In genomic region chr4:130107065-130107443, GRCm38 (mm10) we compare ENCODE assay signal across 8 mouse cellular contexts. TPM values are rescaled to one million over a fixed set of nuclear protein-coding genes. Genes with fewer than 3 reads are reported as not detected.
A peak's percentile ranks its signal among the peaks of the same experiment; 100 is the strongest.
DNase-seq lines count a peak whose midpoint lies in the region; ATAC-seq and TF ChIP-seq lines count a peak whose summit lies in the region.

No protein-coding gene starts in this region.

- H3K4me1 ChIP-seq in heart, embryonic 14.5 days (ENCODE audit: control insufficient read depth in 2 of 2, insufficient read depth in 2 of 2, low read length in 2 of 2), result peaks cover 4 to 16% of the 10 kb centered on the region in 2 experiments
- H3K4me1 ChIP-seq in G1E (ENCODE audit: insufficient read depth, low read depth, low read length), result peaks cover 62% of the 10 kb centered on the region

- TF ChIP-seq CTCF in G1E (IDR thresholded peaks at IDR 0.05; ENCODE audit: low read depth, low read length), result no peak

- no peaks in the 10 kb centered on the region for H3K36me3 ChIP-seq in heart, embryonic 14.5 days (ENCODE audit: control insufficient read depth, insufficient read depth, low read length)
- H3K36me3 ChIP-seq in G1E (replicated peaks), result peaks cover 22% of the 10 kb centered on the region

- DNase-seq in heart, adult 18-20 months, result no peak
- DNase-seq in G1E (ENCODE audit: low spot score), result no peak
- no peak for DNase-seq in frontal cortex, postnatal 14 days (ENCODE audit: low spot score in 2 of 2)
- no peak for DNase-seq in cerebellum, adult 11-12 months
- no peak for DNase-seq in gastrocnemius, adult 18-20 months (ENCODE audit: low spot score)

- H3K27me3 ChIP-seq in heart, embryonic 14.5 days (ENCODE audit: control insufficient read depth, insufficient read depth, low read length), result no peaks in the 10 kb centered on the region
- no peaks in the 10 kb centered on the region for H3K27me3 ChIP-seq in G1E (ENCODE audit: insufficient read depth, low read length)

- peak overlapping the region; percentile 49 for H3K9ac ChIP-seq in heart, embryonic 14.5 days (ENCODE audit: low read length)

- peak overlapping the region in 1 of 2 experiments; percentile 40; a peak in 2 of 4 replicates for H3K27ac ChIP-seq in heart, embryonic 14.5 days (replicated peaks in 1 of 2; ENCODE audit: control insufficient read depth in 1 of 2, insufficient read depth in 1 of 2, low read depth in 2 of 2, low read length in 2 of 2)

- H3K4me2 ChIP-seq in heart, embryonic 14.5 days (ENCODE audit: low read length), result peak overlapping the region; percentile 76

- 12% methylated on average over 14 of the region's 14 CpGs for WGBS in heart, embryonic 14.5 days

- H3K9me3 ChIP-seq in heart, embryonic 14.5 days (ENCODE audit: control insufficient read depth, low read length), result 0 out of 2 replicates have a peak, but pooled peaks cover 3% of the 10 kb centered on the region
- H3K9me3 ChIP-seq in G1E (replicated peaks), result peaks cover 3% of the 10 kb centered on the region

- H3K4me3 ChIP-seq in heart, embryonic 14.5 days (ENCODE audit: control insufficient read depth in 1 of 2, insufficient read depth in 1 of 2, low read depth in 1 of 2, low read length in 2 of 2), result peak overlapping the region; percentile 81 to 92
- peak overlapping the region; percentile 74 for H3K4me3 ChIP-seq in G1E (ENCODE audit: low read depth, low read length)

- ATAC-seq in heart, embryonic 14.5 days (ENCODE audit: insufficient number of reproducible peaks, insufficient read depth, low FRiP score, low read depth), result 0 out of 2 replicates have a peak, but pooled peaks have one; percentile 3
- peak; percentile 54 for ATAC-seq in G1E (ENCODE audit: extremely low read depth, insufficient number of reproducible peaks, low FRiP score, poor library complexity, severe bottlenecking)
- ATAC-seq in granulocyte monocyte progenitor cell, adult 5-6 weeks (replicated peaks; ENCODE audit: poor library complexity, severe bottlenecking), result peak; percentile 52
- ATAC-seq in megakaryocyte progenitor cell, adult 5-6 weeks (replicated peaks; ENCODE audit: poor library complexity), result peak; percentile 64

RNA-seq across cellular contexts. Expression of gene Pef1, which starts 4.7 kb away (rescaled TPM):
- polyA plus RNA-seq in heart, embryonic 14.5 days (2014; fragmentation: Nextera tagmentation; extraction: Ambion mirVana), result 67.0 and 68.0 TPM in 2 replicates
- 10 to 100 TPM; 31.3 to 40.1 TPM for total RNA-seq in heart, adult 18-20 months (2021)
- 79.7 and 84.6 TPM in 2 replicates for total RNA-seq in G1E (2014; fragmentation: Nextera tagmentation)
- 23.8 and 24.8 TPM in 2 replicates for total RNA-seq in G1E (2017)
- polyA plus RNA-seq in G1E (2012), result 20.9 and 25.5 TPM in 2 replicates
- 22.7 and 60.5 TPM in 2 replicates for total RNA-seq in granulocyte monocyte progenitor cell, adult 5-6 weeks (2014; fragmentation: Nextera tagmentation)
- 10.4 and 12.4 TPM in 2 replicates for total RNA-seq in granulocyte monocyte progenitor cell, adult 5-6 weeks (2017)
- 39.4 and 51.8 TPM in 2 replicates for total RNA-seq in megakaryocyte progenitor cell, adult 5-6 weeks (2015)
- 11.8 and 15.5 TPM in 2 replicates for total RNA-seq in megakaryocyte progenitor cell, adult 5-6 weeks (2017)
- 10 to 100 TPM; 33.7 to 38.6 TPM for total RNA-seq in gastrocnemius, adult 18-20 months (2021)

RNA-seq across cellular contexts. Expression of gene Hcrtr1, which starts 32.1 kb away (rescaled TPM):
- polyA plus RNA-seq in heart, embryonic 14.5 days (2014; fragmentation: Nextera tagmentation; extraction: Ambion mirVana), result 0.15 TPM in 1 of 2 replicates, not detected in the other
- total RNA-seq in heart, adult 18-20 months (2021), result not detected
- total RNA-seq in G1E (2014; fragmentation: Nextera tagmentation) (not detected in 2 replicates), G1E (2017) (not detected in 2 replicates)
- polyA plus RNA-seq in G1E (2012), result not detected in 2 replicates
- total RNA-seq in granulocyte monocyte progenitor cell, adult 5-6 weeks (2014; fragmentation: Nextera tagmentation), result not detected in 2 replicates
- total RNA-seq in granulocyte monocyte progenitor cell, adult 5-6 weeks (2017), result not detected in 2 replicates
- total RNA-seq in megakaryocyte progenitor cell, adult 5-6 weeks (2015), result not detected in 2 replicates
- total RNA-seq in megakaryocyte progenitor cell, adult 5-6 weeks (2017), result not detected in 2 replicates
- total RNA-seq in gastrocnemius, adult 18-20 months (2021), result not detected

RNA-seq across cellular contexts. Expression of gene Col16a1, which starts 59.4 kb away (rescaled TPM):
- 27.9 and 37.1 TPM in 2 replicates for polyA plus RNA-seq in heart, embryonic 14.5 days (2014; fragmentation: Nextera tagmentation; extraction: Ambion mirVana)
- total RNA-seq in heart, adult 18-20 months (2021), result 1 to 10 TPM; 4.5 to 4.6 TPM
- total RNA-seq in G1E (2014; fragmentation: Nextera tagmentation) (not detected in 2 replicates), G1E (2017) (not detected in 2 replicates)
- 0.08 TPM in 1 of 2 replicates, not detected in the other for polyA plus RNA-seq in G1E (2012)
- 0.21 TPM in 1 of 2 replicates, not detected in the other for total RNA-seq in granulocyte monocyte progenitor cell, adult 5-6 weeks (2014; fragmentation: Nextera tagmentation)
- total RNA-seq in granulocyte monocyte progenitor cell, adult 5-6 weeks (2017), result 0.52 and 1.9 TPM in 2 replicates
- 0.24 and 1.1 TPM in 2 replicates for total RNA-seq in megakaryocyte progenitor cell, adult 5-6 weeks (2015)
- 0.17 and 0.84 TPM in 2 replicates for total RNA-seq in megakaryocyte progenitor cell, adult 5-6 weeks (2017)
- 1 to 10 TPM; 2.5 to 2.9 TPM for total RNA-seq in gastrocnemius, adult 18-20 months (2021)

Comparison
In these comparisons a context has a peak if more than half of its experiments do, and no peak if none do; other contexts are left out.
1. ATAC-seq: peak in every context shown above with its lines; median percentile 64 in megakaryocyte progenitor cell, adult 5-6 weeks; 54 in G1E; 52 in granulocyte monocyte progenitor cell, adult 5-6 weeks; 3 in heart, embryonic 14.5 days.